Mouse (Mus musculus): Measurements from ENCODE around the gene Tnfrsf17.

DNA sequence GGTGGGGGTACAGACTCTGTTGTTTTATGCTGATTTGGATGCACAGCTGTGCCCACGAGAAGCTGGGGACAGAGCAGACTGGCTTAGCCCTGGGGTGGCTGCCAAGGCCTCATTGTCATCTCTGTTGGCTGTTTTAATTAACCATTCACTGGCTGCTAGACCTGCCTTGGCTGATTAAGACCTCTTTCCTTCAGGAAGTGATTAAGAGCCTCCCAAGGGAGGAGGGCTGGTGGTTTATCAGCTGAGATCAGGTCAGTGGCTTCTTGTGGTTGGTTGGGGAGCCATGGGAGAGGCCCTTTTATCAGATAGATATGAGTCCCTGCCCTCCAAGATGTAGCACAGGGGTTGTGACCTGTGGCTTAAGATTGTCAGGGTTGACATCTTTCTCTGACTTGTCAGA is 56.0 kb downstream of the Tnfrsf17 start:
- TF ChIP-seq CTCF (IDR thresholded peaks at IDR 0.05; ENCODE audit: extremely low read depth, insufficient read depth, insufficient read length, insufficient replicate concordance) (no peak), POLR2A (IDR thresholded peaks at IDR 0.05; ENCODE audit: low read depth, low read length) (no peak)

Data from spleen, adult 2 months (tissue).